Comparison of ENCODE assay signal across 9 mouse cellular contexts in the genomic region with DNA sequence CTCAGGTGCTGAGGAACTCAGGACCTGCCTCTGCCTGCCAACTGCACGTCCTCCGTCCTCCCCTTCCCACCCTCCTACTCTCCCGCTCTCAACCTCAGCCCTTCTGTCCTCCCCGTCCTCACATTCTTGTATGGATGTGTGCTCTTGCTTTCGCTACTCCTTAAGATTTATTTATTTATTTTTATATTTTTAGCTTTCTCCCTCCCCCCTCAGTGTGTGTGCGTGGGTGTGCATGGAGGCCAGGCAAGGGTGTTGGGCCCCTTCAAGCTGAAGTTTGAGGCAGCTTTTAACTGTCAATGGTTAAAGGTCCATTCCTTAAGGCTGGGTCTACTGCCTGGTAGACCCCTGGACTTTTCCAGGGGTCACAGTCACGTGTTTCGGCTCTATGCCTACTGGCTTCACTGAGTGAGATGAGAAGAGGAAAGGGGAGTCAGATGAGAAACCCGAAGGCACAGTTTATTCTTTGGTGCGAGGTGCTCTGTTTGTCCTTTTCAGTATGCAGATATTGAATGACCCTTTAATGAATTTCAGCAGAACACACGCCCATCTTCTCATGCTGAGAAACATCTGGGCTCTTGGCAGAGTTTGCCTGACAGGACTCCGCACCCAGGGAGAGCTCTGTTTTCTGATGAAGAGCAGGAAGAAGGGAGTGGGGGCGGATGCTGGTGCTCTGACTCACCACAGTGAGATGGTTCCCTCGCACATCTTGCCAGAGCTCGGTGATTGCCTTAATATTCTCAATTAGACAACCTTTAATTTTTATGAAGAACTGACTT.
DNase-seq lines count a peak whose midpoint lies in the region; ATAC-seq lines count a peak whose summit lies in the region.
"Had no signal": no experiment of that assay in that cellular context is flagged by ENCODE, and none has a peak within 500 bp of the region (broad histone marks: within the 10 kb centered on the region; RNA-seq: fewer than 3 reads in every experiment).

No protein-coding gene starts in this region.

- H3K9ac ChIP-seq in midbrain, embryonic 16.5 days (ENCODE audit: low read depth, low read length): no peak overlapping the region
- H3K9ac ChIP-seq: liver, embryonic 15.5 days had no signal

- no peak overlapping the region for H3K27ac ChIP-seq in midbrain, embryonic 16.5 days (ENCODE audit: low read length)
- H3K27ac ChIP-seq: liver, embryonic 15.5 days had no signal

- no peak overlapping the region for H3K4me2 ChIP-seq in midbrain, embryonic 16.5 days (ENCODE audit: low read length)
- H3K4me2 ChIP-seq: liver, embryonic 15.5 days had no signal

- H3K4me1 ChIP-seq in midbrain, embryonic 16.5 days (ENCODE audit: control insufficient read depth, insufficient read depth, low read length): peaks cover 5% of the 10 kb centered on the region; the same call in 1 of the 2 replicates
- H3K4me1 ChIP-seq: liver, embryonic 15.5 days had no signal

- ATAC-seq in cerebellum, adult (ENCODE audit: insufficient number of reproducible peaks, low FRiP score, low TSS enrichment): no peak
- no peak for ATAC-seq in midbrain, embryonic 16.5 days

- H3K9me3 ChIP-seq in midbrain, embryonic 16.5 days (replicated peaks; ENCODE audit: control insufficient read depth, low read length, poor library complexity, severe bottlenecking): no peaks in the 10 kb centered on the region
- H3K9me3 ChIP-seq: liver, embryonic 15.5 days had no signal

- H3K36me3 ChIP-seq in midbrain, embryonic 16.5 days (ENCODE audit: control insufficient read depth, insufficient read depth, low read length): no peaks in the 10 kb centered on the region
- H3K36me3 ChIP-seq: liver, embryonic 15.5 days had no signal

- intact Hi-C loops in heart, postnatal 25 days (cut with DNase I): no loop called here

- DNase-seq in kidney, postnatal 4 days: peak; percentile 36 to 55
- DNase-seq in kidney, adult 8-10 months: no peak
- peak; percentile 51 to 59 for DNase-seq in frontal cortex, postnatal 36 days (ENCODE audit: low spot score in 2 of 2)
- peak; percentile 16 for DNase-seq in heart, postnatal 25 days (ENCODE audit: low spot score)
- peak; percentile 22 for DNase-seq in lung, postnatal 25 days (ENCODE audit: low spot score)
- DNase-seq in testis, postnatal 14 days (ENCODE audit: low spot score): no peak

- no peaks in the 10 kb centered on the region for H3K27me3 ChIP-seq in midbrain, embryonic 16.5 days (ENCODE audit: control insufficient read depth, insufficient read depth, low read depth, low read length)
- H3K27me3 ChIP-seq: liver, embryonic 15.5 days had no signal

- H3K4me3 ChIP-seq in midbrain, embryonic 16.5 days (ENCODE audit: low read depth, low read length): no peak overlapping the region
- H3K4me3 ChIP-seq: liver, embryonic 15.5 days had no signal

- 84% methylated on average over 15 of the region's 15 CpGs for WGBS in midbrain, embryonic 16.5 days

Comparison
In these comparisons a context has a peak if more than half of its experiments do, and no peak if none do; other contexts are left out.
1. DNase-seq: peak in kidney, postnatal 4 days (2 of 2), frontal cortex, postnatal 36 days (2 of 2), heart, postnatal 25 days (single experiment) and lung, postnatal 25 days (single experiment); none in kidney, adult 8-10 months (0 of 2) and testis, postnatal 14 days (single experiment).